Mouse (Mus musculus): ENCODE measurements around the gene Hlx.

- TF ChIP-seq CHD2 (IDR thresholded peaks at IDR 0.05; ENCODE audit: low read depth, low read length) (no peak), HCFC1 (IDR thresholded peaks at IDR 0.05; ENCODE audit: borderline replicate concordance, insufficient read depth, low read length) (no peak), ZNF384 (IDR thresholded peaks at IDR 0.05; ENCODE audit: low read depth, low read length) (no peak)
Measured at GRCm38 (mm10) chr1:184717016-184717568, 15.3 kb downstream of the Hlx start.
